Comparison of ENCODE assay signal across 9 mouse cellular contexts in the genomic region with DNA sequence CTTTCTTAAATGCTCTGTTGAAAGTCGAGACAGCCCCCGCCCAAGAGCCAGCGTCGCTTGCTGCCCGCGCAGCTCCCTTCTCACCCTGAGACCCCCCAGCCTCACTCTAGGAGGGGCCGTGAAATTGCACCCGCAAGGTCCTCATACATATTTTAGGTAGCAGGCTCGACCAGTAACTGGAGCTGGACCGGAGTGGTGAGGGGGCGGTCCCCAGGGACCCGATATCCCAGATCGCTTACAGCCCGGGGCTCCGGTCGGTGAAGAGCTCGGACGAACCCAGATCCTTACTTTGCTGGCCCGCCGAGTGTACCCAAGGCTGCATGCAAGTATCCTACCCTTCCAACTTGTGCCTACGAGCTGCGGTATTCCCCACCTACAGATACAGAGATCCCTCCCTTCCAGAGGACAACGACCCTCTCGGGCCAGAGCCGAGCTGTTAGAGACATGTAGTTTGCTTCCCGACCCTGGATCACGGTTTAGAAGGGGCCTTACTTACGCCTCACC.
DNase-seq lines count a peak whose midpoint lies in the region; ATAC-seq lines count a peak whose summit lies in the region.
"Had no signal": no experiment of that assay in that cellular context is flagged by ENCODE, and none has a peak within 500 bp of the region (broad histone marks: within the 10 kb centered on the region; RNA-seq: fewer than 3 reads in every experiment).

No protein-coding gene starts in this region.

- peaks cover 68% of the 10 kb centered on the region for H3K4me1 ChIP-seq in heart, embryonic 10.5 days
- peaks cover 53% of the 10 kb centered on the region for H3K4me1 ChIP-seq in forebrain, embryonic 13.5 days
- peaks cover 63% of the 10 kb centered on the region for H3K4me1 ChIP-seq in limb, embryonic 15.5 days

- H3K27ac ChIP-seq in heart, embryonic 10.5 days: no peak overlapping the region
- no peak overlapping the region for H3K27ac ChIP-seq in forebrain, embryonic 13.5 days
- H3K27ac ChIP-seq in limb, embryonic 15.5 days: no peak overlapping the region

- H3K27me3 ChIP-seq in heart, embryonic 10.5 days (ENCODE audit: insufficient read depth, poor library complexity, severe bottlenecking): peaks cover 100% of the 10 kb centered on the region
- peaks cover 99% of the 10 kb centered on the region for H3K27me3 ChIP-seq in forebrain, embryonic 13.5 days
- H3K27me3 ChIP-seq in limb, embryonic 15.5 days: peaks cover 98% of the 10 kb centered on the region

- no peaks in the 10 kb centered on the region for H3K9me3 ChIP-seq in heart, embryonic 10.5 days
- no peaks in the 10 kb centered on the region for H3K9me3 ChIP-seq in forebrain, embryonic 13.5 days (replicated peaks)
- H3K9me3 ChIP-seq in limb, embryonic 15.5 days: no peaks in the 10 kb centered on the region

- H3K36me3 ChIP-seq in heart, embryonic 10.5 days: no peaks in the 10 kb centered on the region
- no peaks in the 10 kb centered on the region for H3K36me3 ChIP-seq in forebrain, embryonic 13.5 days (ENCODE audit: poor library complexity, severe bottlenecking)
- no peaks in the 10 kb centered on the region for H3K36me3 ChIP-seq in limb, embryonic 15.5 days

- no peak overlapping the region for H3K9ac ChIP-seq in forebrain, embryonic 13.5 days
- no peak overlapping the region for H3K9ac ChIP-seq in limb, embryonic 15.5 days

- peak overlapping the region; percentile 43 for H3K4me2 ChIP-seq in forebrain, embryonic 13.5 days
- H3K4me2 ChIP-seq in limb, embryonic 15.5 days: peak overlapping the region; percentile 43

- no peak for DNase-seq in heart, embryonic 10.5 days (ENCODE audit: low spot score)
- DNase-seq in heart, adult 11 months: no peak
- peak; percentile 35 to 46 for DNase-seq in B cell, adult 2 months
- DNase-seq in natural killer cell, adult 2 months (ENCODE audit: low spot score in 2 of 2): no peak
- no peak for DNase-seq in cerebellum, adult 18-20 months
- DNase-seq in c-Kit-positive CD71-positive TER-119-positive erythroid progenitor cells, embryonic 14.5 days (ENCODE audit: low spot score): no peak
- DNase-seq: adrenal gland, postnatal 25 days had no signal

- under 1% methylated on average over 28 of the region's 28 CpGs for WGBS in heart, embryonic 10.5 days
- WGBS in forebrain, embryonic 13.5 days: under 1% methylated on average over 28 of the region's 28 CpGs
- WGBS in limb, embryonic 15.5 days: under 1% methylated on average over 28 of the region's 28 CpGs

- peak overlapping the region; percentile 57 for H3K4me3 ChIP-seq in heart, embryonic 10.5 days
- H3K4me3 ChIP-seq in forebrain, embryonic 13.5 days: peak overlapping the region; percentile 19
- peak overlapping the region; percentile 46 for H3K4me3 ChIP-seq in limb, embryonic 15.5 days

- no peak for ATAC-seq in forebrain, embryonic 13.5 days
- no peak for ATAC-seq in limb, embryonic 15.5 days (ENCODE audit: insufficient number of reproducible peaks, low FRiP score, low TSS enrichment, low read depth)

Comparison
In these comparisons a context has a peak if more than half of its experiments do, and no peak if none do; other contexts are left out.
1. DNase-seq: peak in B cell, adult 2 months (2 of 2); none in heart, embryonic 10.5 days (single experiment), heart, adult 11 months (single experiment), natural killer cell, adult 2 months (0 of 2), cerebellum, adult 18-20 months (0 of 2) and c-Kit-positive CD71-positive TER-119-positive erythroid progenitor cells, embryonic 14.5 days (single experiment).
2. Peak in every context shown above with its lines, with median percentiles within 50 percentile points of each other: H3K4me3 ChIP-seq.